ENCODE assay signal across 8 mouse cellular contexts in genomic region chr4:120369156-120369555, GRCm38 (mm10). TPM values are rescaled to one million over a fixed set of nuclear protein-coding genes. Genes with fewer than 3 reads are reported as not detected.
DNase-seq lines count a peak whose midpoint lies in the region; ATAC-seq and TF ChIP-seq lines count a peak whose summit lies in the region.

No protein-coding gene starts in this region.

- no peak overlapping the region; the same call in 1 of the 2 replicates for H3K4me2 ChIP-seq in stomach, postnatal 0 days (replicated peaks; ENCODE audit: low read depth)

- H3K9ac ChIP-seq in stomach, postnatal 0 days (ENCODE audit: low read length), result no peak overlapping the region

- H3K36me3 ChIP-seq in stomach, postnatal 0 days (ENCODE audit: control insufficient read depth, insufficient read depth, low read length), result no peaks in the 10 kb centered on the region

- no peak overlapping the region for H3K4me3 ChIP-seq in stomach, postnatal 0 days (ENCODE audit: low read depth, low read length)

- no peaks in the 10 kb centered on the region for H3K9me3 ChIP-seq in stomach, postnatal 0 days (ENCODE audit: control insufficient read depth, low read length)

- TF ChIP-seq EP300 in stomach, postnatal 0 days (optimal IDR thresholded peaks at IDR 0.05), result no peak

- no peak for TF ChIP-seq CTCF in stomach, postnatal 0 days (IDR thresholded peaks at IDR 0.05; ENCODE audit: low read depth)

- ATAC-seq in stomach, postnatal 0 days (ENCODE audit: low FRiP score, low TSS enrichment), result no peak

- H3K27ac ChIP-seq in stomach, postnatal 0 days (replicated peaks), result no peak overlapping the region

- H3K4me1 ChIP-seq in stomach, postnatal 0 days (replicated peaks; ENCODE audit: control insufficient read depth, insufficient read depth), result no peaks in the 10 kb centered on the region

- 22% methylated on average over 2 of the region's 2 CpGs for WGBS in stomach, postnatal 0 days

- peak; percentile 75 for DNase-seq in adrenal gland, postnatal 10 days
- DNase-seq in adrenal gland, postnatal 4 days (ENCODE audit: low spot score in 2 of 2), result no peak
- DNase-seq in urinary bladder, postnatal 4 days (ENCODE audit: low spot score in 2 of 2), result peak; percentile 45 to 64
- no peak for DNase-seq in urinary bladder, adult 18-20 months (ENCODE audit: low spot score in 2 of 2)
- DNase-seq in kidney, postnatal 14 days, result peak; percentile 45
- no peak for DNase-seq in thymus, postnatal 14 days
- DNase-seq in thymus, postnatal 4 days, result no peak
- no peak for DNase-seq in stomach, postnatal 0 days (ENCODE audit: low spot score)

- H3K27me3 ChIP-seq in stomach, postnatal 0 days (ENCODE audit: control insufficient read depth, insufficient read depth, low read length), result no peaks in the 10 kb centered on the region

RNA-seq across cellular contexts. Expression of gene Scmh1, which starts 35.9 kb away (rescaled TPM):
- total RNA-seq in adrenal gland, postnatal 10 days (2021), result 10 to 100 TPM; 40.3 to 47.3 TPM
- 10 to 100 TPM; 60.9 to 62.2 TPM for total RNA-seq in adrenal gland, postnatal 4 days (2021)
- 35.6 and 38.7 TPM in 2 replicates for polyA plus RNA-seq in stomach, postnatal 0 days (2015; fragmentation: Nextera tagmentation; extraction: Ambion mirVana)

Comparison
In these comparisons a context has a peak if more than half of its experiments do, and no peak if none do; other contexts are left out.
1. DNase-seq: peak in adrenal gland, postnatal 10 days (single experiment), urinary bladder, postnatal 4 days (2 of 2) and kidney, postnatal 14 days (single experiment); none in adrenal gland, postnatal 4 days (0 of 2), urinary bladder, adult 18-20 months (0 of 2), thymus, postnatal 14 days (single experiment), thymus, postnatal 4 days (single experiment) and stomach, postnatal 0 days (single experiment).